Mouse (Mus musculus) liver, embryonic 14.5 days (tissue): Measurements from ENCODE around the gene Recql5. TPM values are rescaled to one million over a fixed set of nuclear protein-coding genes. Genes with fewer than 3 reads are reported as not detected.

Source experiments
- ATAC-seq: fragments of 200-750 bp; cut with Nextera tagmentation; 2 replicates; pipeline ENCODE4 v1.8.0; 2017; ENCODE audit warnings: moderate number of reproducible peaks, mild to moderate bottlenecking, moderate library complexity; ENCODE audit not compliant: insufficient read depth
- DNase-seq, 3 experiments: peaks; one replicate each; pipeline ENCODE4 v3.0.0-alpha.2; 2012 to 2013; ENCODE audit warnings: low read depth in 3 of 3, low spot score in 3 of 3
- H3K27ac ChIP-seq: fragments of 300-500 bp; sonication (generic); 2 replicates; pipeline ENCODE4 v1.5.1; 2014; ENCODE audit warnings: moderate library complexity, mild to moderate bottlenecking, control low read depth, inconsistent platforms
- H3K27me3 ChIP-seq: fragments of 300-500 bp; sonication (generic); 2 replicates; pipeline ENCODE4 v1.6.1; 2014; ENCODE audit warnings: mild to moderate bottlenecking, low read length, moderate library complexity; ENCODE audit not compliant: control insufficient read depth, insufficient read depth
- H3K36me3 ChIP-seq: fragments of 300-500 bp; sonication (generic); replicated peaks from 2 replicates; pipeline ENCODE4 v1.6.1; 2014; ENCODE audit warnings: low read depth; ENCODE audit not compliant: control insufficient read depth, insufficient read depth
- H3K4me1 ChIP-seq, 2 experiments: fragments of 200-500 bp in 1 of 2; fragments of 300-500 bp in 1 of 2; sonication (generic) in 1 of 2; replicated peaks; 2 replicates each; pipeline ENCODE4 v1.6.1; 2012 to 2014; ENCODE audit warnings: antibody characterized with exemption in 1 of 2, inconsistent platforms in 1 of 2, low read length in 1 of 2; ENCODE audit not compliant: control insufficient read depth in 2 of 2, insufficient read depth in 2 of 2
- H3K4me2 ChIP-seq: fragments of 300-500 bp; sonication (generic); 2 replicates; pipeline ENCODE4 v1.6.1; 2014; ENCODE audit warnings: low read depth, mild to moderate bottlenecking, control low read depth, moderate library complexity
- H3K4me3 ChIP-seq, 2 experiments: fragments of 200-500 bp in 1 of 2; fragments of 300-500 bp in 1 of 2; sonication (generic) in 1 of 2; 2 replicates each; pipeline ENCODE4 v1.5.1; 2012 to 2014; ENCODE audit warnings: low read depth in 2 of 2, low read length in 2 of 2, mild to moderate bottlenecking in 2 of 2, control low read depth in 1 of 2, inconsistent platforms in 1 of 2, moderate library complexity in 1 of 2; ENCODE audit not compliant: insufficient read depth in 1 of 2
- H3K9ac ChIP-seq: fragments of 300-500 bp; sonication (generic); replicated peaks from 2 replicates; pipeline ENCODE4 v1.6.1; 2014; ENCODE audit warnings: mild to moderate bottlenecking, control low read depth, moderate library complexity
- H3K9me3 ChIP-seq: fragments of 300-500 bp; sonication (generic); 2 replicates; pipeline ENCODE4 v1.6.1; 2016; ENCODE audit warnings: low read length, mixed read lengths; ENCODE audit not compliant: control insufficient read depth
- CTCF ChIP-seq: IDR thresholded peaks from 2 replicates; pipeline ENCODE4 v1.5.1; 2016; ENCODE audit warnings: antibody characterized with exemption, low read depth, control low read depth
- EP300 ChIP-seq: IDR thresholded peaks from 2 replicates; pipeline ENCODE4 v1.6.1; 2016; ENCODE audit warnings: antibody characterized with exemption, low read depth
- WGBS: fragments of 180-500 bp; shearing (Covaris S2); extraction: QIAGEN DNeasy Blood & Tissue Kit; methylation state at CpG from one replicate; pipeline ENCODE4 v1.1.7; 2014; ENCODE audit not compliant: insufficient replicate concordance; 5-methylcytosine and 5-hydroxymethylcytosine counted together
- polyA plus RNA-seq, 2 experiments: library from polyadenylated mRNA; depleted of rRNA in 1 of 2; stranded (reverse) in 1 of 2; unstranded in 1 of 2; fragments of >200 nt; fragmentation: Nextera tagmentation in 1 of 2; extraction: Ambion mirVana in 1 of 2; gene quantifications; 2 replicates each; pipeline versions ENCODE4 v1.2.1 to v1.2.3; 2012 to 2014

The Recql5 gene
- polyA plus RNA-seq, 2 experiments = 6.1 to 7.3 TPM

- no peaks in the 10 kb centered on the region; the same call in 1 of the 2 replicates for H3K9me3 ChIP-seq
- DNase-seq (no peak), ATAC-seq (no peak)
- H3K4me3 ChIP-seq = no peak overlapping the region
- H3K4me2 ChIP-seq = no peak overlapping the region
- H3K36me3 ChIP-seq = peaks cover 5% of the 10 kb centered on the region
- 69% methylated on average over 8 of the region's 8 CpGs for WGBS
- TF ChIP-seq EP300 (no peak), CTCF (no peak)
- no peak overlapping the region for H3K27ac ChIP-seq
- no peaks in the 10 kb centered on the region for H3K27me3 ChIP-seq
- H3K4me1 ChIP-seq = peaks cover 20 to 32% of the 10 kb centered on the region in 2 experiments
- H3K9ac ChIP-seq = no peak overlapping the region
Observed at GRCm38 (mm10) chr11:115844240-115844639, 89.0 kb downstream of the Recql5 start.

- H3K9me3 ChIP-seq = no peaks in the 10 kb centered on the region; the same call in 1 of the 2 replicates
- no peak overlapping the region for H3K4me3 ChIP-seq
- peaks cover 22 to 36% of the 10 kb centered on the region in 2 experiments for H3K4me1 ChIP-seq
- no peak overlapping the region for H3K27ac ChIP-seq
- H3K36me3 ChIP-seq = peaks cover 5% of the 10 kb centered on the region
- ATAC-seq (no peak), DNase-seq (no peak)
- no peak for TF ChIP-seq CTCF
- no peaks in the 10 kb centered on the region for H3K27me3 ChIP-seq
- H3K9ac ChIP-seq = no peak overlapping the region
- 83% methylated on average over 5 of the region's 5 CpGs for WGBS
- H3K4me2 ChIP-seq = no peak overlapping the region
Observed at GRCm38 (mm10) chr11:115843891-115844239, 89.4 kb downstream of the Recql5 start.

GRCm38 (mm10) chr11:115843141-115843890 lies 90.0 kb downstream of the Recql5 start:
- WGBS = 67% methylated on average over 14 of the region's 14 CpGs

More at GRCm38 (mm10) chr11:115843141-115843890, 90.0 kb downstream of the Recql5 start:
- no peak overlapping the region for H3K27ac ChIP-seq
- no peak overlapping the region for H3K4me3 ChIP-seq
- no peak overlapping the region; the same call in 1 of the 2 replicates for H3K9ac ChIP-seq
- ATAC-seq (no peak), DNase-seq (no peak)
- no peak overlapping the region for H3K4me2 ChIP-seq
- H3K9me3 ChIP-seq = no peaks in the 10 kb centered on the region; the same call in 1 of the 2 replicates
- peaks cover 26 to 41% of the 10 kb centered on the region in 2 experiments for H3K4me1 ChIP-seq
- H3K36me3 ChIP-seq = peaks cover 5% of the 10 kb centered on the region
- no peak for TF ChIP-seq EP300
- TF ChIP-seq CTCF = no peak
- no peaks in the 10 kb centered on the region for H3K27me3 ChIP-seq

Other genes starting within 250 kb of the Recql5 start
- gene Grb2, start 224.9 kb downstream of the Recql5 start, polyA plus RNA-seq (2012; rRNA removed) = 15.7 and 22.4 TPM in 2 replicates
- 26.0 and 30.1 TPM in 2 replicates for gene Grb2, start 224.9 kb downstream of the Recql5 start, polyA plus RNA-seq (2014; fragmentation: Nextera tagmentation; extraction: Ambion mirVana)
- gene Tmem94, start 168.0 kb downstream of the Recql5 start, polyA plus RNA-seq (2012; rRNA removed) = 11.0 and 13.8 TPM in 2 replicates
- 3.7 and 6.1 TPM in 2 replicates for gene Tmem94, start 168.0 kb downstream of the Recql5 start, polyA plus RNA-seq (2014; fragmentation: Nextera tagmentation; extraction: Ambion mirVana)
- 7.1 and 7.8 TPM in 2 replicates for gene Caskin2, start 119.8 kb downstream of the Recql5 start, polyA plus RNA-seq (2012; rRNA removed)
- 4.9 and 6.1 TPM in 2 replicates for gene Caskin2, start 119.8 kb downstream of the Recql5 start, polyA plus RNA-seq (2014; fragmentation: Nextera tagmentation; extraction: Ambion mirVana)
- 12.4 and 12.9 TPM in 2 replicates for gene Tsen54, start 118.8 kb downstream of the Recql5 start, polyA plus RNA-seq (2012; rRNA removed)
- 9.7 and 12.4 TPM in 2 replicates for gene Tsen54, start 118.8 kb downstream of the Recql5 start, polyA plus RNA-seq (2014; fragmentation: Nextera tagmentation; extraction: Ambion mirVana)
- 9.4 and 10.5 TPM in 2 replicates for gene Llgl2, start 109.4 kb downstream of the Recql5 start, polyA plus RNA-seq (2012; rRNA removed)
- gene Llgl2, start 109.4 kb downstream of the Recql5 start, polyA plus RNA-seq (2014; fragmentation: Nextera tagmentation; extraction: Ambion mirVana) = 7.5 and 9.3 TPM in 2 replicates
- gene Myo15b, start 75.1 kb downstream of the Recql5 start, polyA plus RNA-seq (2012; rRNA removed) = 0.36 and 0.42 TPM in 2 replicates
- gene Myo15b, start 75.1 kb downstream of the Recql5 start, polyA plus RNA-seq (2014; fragmentation: Nextera tagmentation; extraction: Ambion mirVana) = 0.09 and 0.29 TPM in 2 replicates
- 20.6 and 25.1 TPM in 2 replicates for gene Smim5, start 33.5 kb downstream of the Recql5 start, polyA plus RNA-seq (2012; rRNA removed)
- gene Smim5, start 33.5 kb downstream of the Recql5 start, polyA plus RNA-seq (2014; fragmentation: Nextera tagmentation; extraction: Ambion mirVana) = 45.3 and 48.8 TPM in 2 replicates
- 1.5 and 1.8 TPM in 2 replicates for gene Smim6, start 21.5 kb downstream of the Recql5 start, polyA plus RNA-seq (2012; rRNA removed)
- gene Smim6, start 21.5 kb downstream of the Recql5 start, polyA plus RNA-seq (2014; fragmentation: Nextera tagmentation; extraction: Ambion mirVana) = 2.0 and 2.2 TPM in 2 replicates
- 8.7 and 22.6 TPM in 2 replicates for gene Sap30bp, start 195 bp downstream of the Recql5 start, polyA plus RNA-seq (2012; rRNA removed)
- gene Sap30bp, start 195 bp downstream of the Recql5 start, polyA plus RNA-seq (2014; fragmentation: Nextera tagmentation; extraction: Ambion mirVana) = 20.0 and 21.2 TPM in 2 replicates
- gene Itgb4, start 41.2 kb upstream of the Recql5 start, polyA plus RNA-seq (2012; rRNA removed) = 0.10 and 0.11 TPM in 2 replicates
- 0.16 and 0.17 TPM in 2 replicates for gene Itgb4, start 41.2 kb upstream of the Recql5 start, polyA plus RNA-seq (2014; fragmentation: Nextera tagmentation; extraction: Ambion mirVana)
- gene Galk1, start 79.2 kb upstream of the Recql5 start, polyA plus RNA-seq (2012; rRNA removed) = 55.9 and 59.1 TPM in 2 replicates
- gene Galk1, start 79.2 kb upstream of the Recql5 start, polyA plus RNA-seq (2014; fragmentation: Nextera tagmentation; extraction: Ambion mirVana) = 102 and 113 TPM in 2 replicates
- gene H3f3b, start 94.5 kb upstream of the Recql5 start, polyA plus RNA-seq (2012; rRNA removed) = 173 and 248 TPM in 2 replicates
- 651 and 676 TPM in 2 replicates for gene H3f3b, start 94.5 kb upstream of the Recql5 start, polyA plus RNA-seq (2014; fragmentation: Nextera tagmentation; extraction: Ambion mirVana)
- 10.4 and 12.1 TPM in 2 replicates for gene Unk, start 96.8 kb upstream of the Recql5 start, polyA plus RNA-seq (2012; rRNA removed)
- 6.4 and 7.9 TPM in 2 replicates for gene Unk, start 96.8 kb upstream of the Recql5 start, polyA plus RNA-seq (2014; fragmentation: Nextera tagmentation; extraction: Ambion mirVana)
- gene Unc13d, start 144.5 kb upstream of the Recql5 start, polyA plus RNA-seq (2012; rRNA removed) = 18.7 and 19.6 TPM in 2 replicates
- 14.9 and 16.8 TPM in 2 replicates for gene Unc13d, start 144.5 kb upstream of the Recql5 start, polyA plus RNA-seq (2014; fragmentation: Nextera tagmentation; extraction: Ambion mirVana)
- 46.2 and 57.4 TPM in 2 replicates for gene Wbp2, start 153.5 kb upstream of the Recql5 start, polyA plus RNA-seq (2012; rRNA removed)
- 74.5 and 87.6 TPM in 2 replicates for gene Wbp2, start 153.5 kb upstream of the Recql5 start, polyA plus RNA-seq (2014; fragmentation: Nextera tagmentation; extraction: Ambion mirVana)
- 1.8 and 2.0 TPM in 2 replicates for gene Trim47, start 193.7 kb upstream of the Recql5 start, polyA plus RNA-seq (2012; rRNA removed)
- 2.2 and 3.2 TPM in 2 replicates for gene Trim47, start 193.7 kb upstream of the Recql5 start, polyA plus RNA-seq (2014; fragmentation: Nextera tagmentation; extraction: Ambion mirVana)
- 1.4 and 1.5 TPM in 2 replicates for gene Trim65, start 197.7 kb upstream of the Recql5 start, polyA plus RNA-seq (2012; rRNA removed)
- gene Trim65, start 197.7 kb upstream of the Recql5 start, polyA plus RNA-seq (2014; fragmentation: Nextera tagmentation; extraction: Ambion mirVana) = 0.83 and 0.97 TPM in 2 replicates
- 17.5 and 24.8 TPM in 2 replicates for gene Mrpl38, start 205.4 kb upstream of the Recql5 start, polyA plus RNA-seq (2012; rRNA removed)
- 39.5 and 49.2 TPM in 2 replicates for gene Mrpl38, start 205.4 kb upstream of the Recql5 start, polyA plus RNA-seq (2014; fragmentation: Nextera tagmentation; extraction: Ambion mirVana)
- gene Fbf1, start 234.7 kb upstream of the Recql5 start, polyA plus RNA-seq (2012; rRNA removed) = 5.8 and 8.7 TPM in 2 replicates
- gene Fbf1, start 234.7 kb upstream of the Recql5 start, polyA plus RNA-seq (2014; fragmentation: Nextera tagmentation; extraction: Ambion mirVana) = 3.1 and 3.5 TPM in 2 replicates